Mouse (Mus musculus) kidney, adult 11 months (tissue): ENCODE results near the gene Abca7.

Source experiments
- DNase-seq: peaks from one replicate; pipeline ENCODE4 v3.0.0; 2022

Gene Abca7

DNA sequence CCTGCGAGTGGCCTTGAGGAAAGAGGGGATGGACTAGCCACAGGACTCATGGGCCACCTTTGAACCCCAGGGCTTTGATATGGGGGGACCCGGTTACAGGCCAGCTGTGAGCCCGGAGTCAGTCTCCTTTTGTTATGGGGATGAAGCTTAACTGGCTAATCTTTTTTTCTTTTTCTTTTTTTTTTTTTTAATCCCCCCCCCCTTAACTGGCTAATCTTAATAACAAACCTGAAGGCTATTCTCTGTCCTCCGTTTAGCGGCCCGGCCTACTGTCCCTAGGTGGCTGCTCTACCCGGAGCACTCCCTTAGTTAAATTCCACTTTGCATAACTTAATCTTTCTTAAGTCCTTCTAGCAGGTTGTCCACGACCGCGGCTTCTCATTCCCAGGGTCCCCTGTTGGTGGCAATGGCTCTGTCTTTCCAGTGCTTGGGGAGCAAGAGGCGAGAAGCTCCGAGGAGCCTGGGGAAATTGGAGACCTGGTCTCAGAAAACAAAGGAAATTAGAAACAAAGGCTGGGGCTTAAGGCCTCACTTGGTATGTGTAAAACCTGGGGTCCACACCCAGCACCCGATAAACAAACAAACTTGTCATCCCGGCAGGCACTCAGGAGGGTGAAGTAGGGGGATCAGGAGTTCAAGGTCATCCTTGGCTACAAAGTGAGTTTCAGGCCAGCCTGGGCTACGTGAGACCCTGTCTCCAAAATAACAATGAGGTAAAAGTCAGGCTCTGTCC is 54.8 kb downstream of the Abca7 start:
- DNase-seq: peak; percentile 63

DNA sequence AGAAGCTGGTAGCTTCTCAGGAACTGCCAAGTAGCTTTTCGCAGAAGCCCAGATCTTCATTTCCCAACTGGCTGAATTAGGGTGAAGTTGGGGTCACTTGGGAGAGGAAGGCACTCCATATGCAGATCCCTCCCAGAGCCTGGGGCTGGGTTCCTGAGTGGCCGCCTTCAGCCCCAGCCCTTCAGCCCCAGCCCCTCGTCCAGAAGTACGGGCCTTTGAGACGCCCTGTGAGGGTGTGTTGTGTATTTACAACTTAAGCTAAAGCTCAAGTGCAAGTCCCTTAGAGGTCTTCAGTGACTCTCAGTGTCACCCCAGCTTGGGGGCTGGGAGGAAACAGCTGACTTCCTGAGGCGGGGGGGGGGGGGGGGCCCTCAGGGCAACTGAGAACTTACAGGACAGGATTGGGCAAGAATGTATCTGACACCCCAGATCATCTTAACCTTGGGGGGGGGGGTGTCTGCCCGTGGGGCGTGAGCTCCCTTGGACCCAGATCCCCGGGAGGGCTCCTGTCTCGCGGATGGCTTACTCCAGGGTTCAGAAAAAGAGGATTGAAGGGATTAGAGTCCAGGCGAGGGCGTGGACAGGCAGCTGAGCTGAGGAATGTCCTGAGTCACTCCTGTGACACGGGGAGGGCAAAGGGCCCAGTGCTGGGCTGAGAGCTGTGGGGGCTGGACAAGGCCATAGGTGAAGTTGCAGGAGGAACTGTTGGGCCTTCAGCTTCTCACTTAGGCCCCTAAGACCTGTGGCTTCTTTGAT is 55.5 kb downstream of the Abca7 start:
- peak; percentile 93 for DNase-seq

DNA sequence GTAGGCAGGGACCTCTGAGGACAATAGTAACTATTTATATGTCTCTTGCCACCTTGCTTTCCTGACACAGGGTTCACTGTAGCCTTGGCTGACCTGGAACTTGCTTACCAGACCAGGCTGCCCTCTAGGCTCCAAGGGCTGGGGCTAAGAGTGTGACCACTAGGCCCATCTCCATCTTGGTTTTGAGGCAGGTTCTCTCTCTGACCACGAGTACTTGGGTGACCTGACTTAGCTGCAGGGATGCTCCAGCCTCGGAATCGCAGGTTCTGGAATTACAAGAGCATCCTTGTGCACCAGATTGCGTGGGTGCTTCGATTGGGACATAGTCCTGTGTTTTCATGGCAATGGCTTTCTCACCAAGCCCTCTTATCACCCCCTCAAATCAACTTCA is 56.1 kb downstream of the Abca7 start:
- DNase-seq: no peak

DNA sequence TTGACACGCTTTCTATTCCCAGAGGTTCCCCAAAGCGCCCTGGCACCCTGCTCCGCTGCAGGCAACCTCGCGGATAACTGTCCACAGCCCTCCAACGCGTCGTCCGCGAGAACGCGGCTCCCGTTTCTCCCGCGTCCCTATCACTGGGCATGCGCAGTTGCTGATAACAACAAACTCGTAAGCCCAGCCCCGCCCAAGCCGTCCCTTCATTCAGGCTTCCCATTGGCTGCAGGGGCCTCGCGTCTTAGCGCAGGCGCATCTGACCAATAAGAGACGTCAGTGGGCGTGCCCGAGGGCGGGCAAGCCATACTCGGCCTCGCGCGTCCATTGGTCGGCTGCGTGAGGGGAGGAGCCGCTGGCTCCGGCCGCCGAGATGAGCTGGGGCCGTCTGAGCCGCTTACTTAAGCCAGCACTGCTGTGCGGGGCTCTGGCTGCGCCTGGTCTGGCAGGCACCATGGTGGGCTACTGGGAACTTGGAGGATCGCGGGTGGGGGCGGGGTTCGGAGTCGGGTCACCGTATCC is 57.0 kb downstream of the Abca7 start:
- DNase-seq: peak; percentile 100

DNA sequence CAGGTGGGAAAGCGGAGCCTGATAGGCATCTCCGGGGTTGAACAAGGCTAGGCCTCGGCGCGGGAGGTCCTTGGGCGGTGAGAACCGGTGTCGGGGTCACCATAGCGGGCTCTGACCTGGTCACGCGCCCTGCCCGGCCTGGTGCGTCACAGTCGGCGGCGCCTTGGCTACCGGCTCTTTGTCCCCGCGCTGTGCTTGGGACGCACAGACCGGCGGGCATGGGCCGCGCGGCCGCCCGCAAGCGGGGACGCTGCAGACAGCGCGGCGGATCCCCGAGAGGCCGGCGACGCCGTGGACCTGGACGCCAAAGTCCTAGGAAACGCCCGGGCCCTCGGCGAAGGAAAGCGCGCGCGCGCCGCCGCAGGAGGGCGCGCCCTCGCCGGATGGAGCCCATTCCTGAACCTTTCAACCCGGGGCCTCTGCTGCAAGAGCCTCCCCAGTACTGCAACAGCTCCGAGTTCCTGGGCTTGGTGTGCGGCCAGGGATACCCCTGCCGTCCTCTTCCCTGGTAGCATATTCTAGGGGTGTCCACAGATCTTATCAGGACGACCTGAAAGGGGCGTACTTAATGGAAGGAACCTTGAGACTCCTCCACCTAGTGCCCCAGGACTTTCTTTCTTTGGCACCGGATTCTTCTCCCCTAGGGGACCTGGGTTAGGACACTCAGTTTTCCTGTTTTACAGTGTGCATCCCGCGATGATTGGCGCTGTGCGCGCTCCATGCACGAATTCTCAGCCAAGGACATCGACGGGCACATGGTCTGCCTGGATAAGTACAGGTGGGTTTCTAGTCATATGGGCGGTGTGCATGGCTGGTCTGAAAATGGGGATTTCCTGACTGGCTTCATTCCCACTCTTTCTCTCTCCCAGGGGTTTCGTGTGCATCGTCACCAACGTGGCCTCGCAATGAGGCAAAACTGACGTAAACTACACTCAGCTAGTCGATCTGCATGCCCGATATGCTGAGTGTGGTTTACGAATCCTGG is 57.8 kb downstream of the Abca7 start:
- DNase-seq: peak; percentile 75

DNA sequence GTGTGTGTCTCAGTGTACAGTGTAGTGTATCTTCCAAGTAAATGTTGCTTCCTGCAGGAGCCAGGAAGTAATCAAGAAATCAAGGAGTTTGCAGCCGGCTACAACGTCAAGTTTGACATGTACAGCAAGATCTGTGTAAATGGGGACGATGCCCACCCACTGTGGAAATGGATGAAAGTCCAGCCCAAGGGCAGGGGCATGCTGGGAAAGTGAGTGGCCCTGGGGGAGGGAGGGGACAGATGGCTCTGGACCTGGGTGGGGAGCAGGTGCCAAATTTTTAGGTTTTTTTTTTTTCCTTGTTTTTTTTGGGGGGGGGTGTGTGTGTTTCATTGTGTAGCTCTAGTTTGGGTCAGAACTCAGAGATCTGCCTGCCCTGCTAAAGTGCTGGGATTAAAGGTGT is 58.6 kb downstream of the Abca7 start:
- DNase-seq: peak; percentile 29

DNA sequence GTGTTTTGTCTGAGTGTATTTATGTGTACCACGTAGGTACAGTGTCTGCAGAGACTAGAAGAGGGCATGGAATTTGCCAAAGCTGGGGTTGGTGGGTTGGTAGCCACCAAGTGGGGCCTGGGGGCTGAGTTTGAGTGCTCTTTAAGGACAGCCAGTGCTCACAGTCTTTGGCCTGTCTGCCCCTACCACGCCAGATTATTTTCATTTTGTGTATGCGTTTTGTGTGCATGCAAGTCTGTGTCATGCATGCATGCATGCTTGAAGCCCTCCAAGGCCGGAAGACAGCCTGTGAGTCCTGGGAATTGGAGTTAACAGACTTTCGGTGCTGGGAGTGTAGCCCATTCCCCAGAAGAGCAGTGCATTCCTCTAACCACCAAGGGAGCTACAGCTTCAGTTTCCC is 59.1 kb downstream of the Abca7 start:
- DNase-seq: no peak

DNA sequence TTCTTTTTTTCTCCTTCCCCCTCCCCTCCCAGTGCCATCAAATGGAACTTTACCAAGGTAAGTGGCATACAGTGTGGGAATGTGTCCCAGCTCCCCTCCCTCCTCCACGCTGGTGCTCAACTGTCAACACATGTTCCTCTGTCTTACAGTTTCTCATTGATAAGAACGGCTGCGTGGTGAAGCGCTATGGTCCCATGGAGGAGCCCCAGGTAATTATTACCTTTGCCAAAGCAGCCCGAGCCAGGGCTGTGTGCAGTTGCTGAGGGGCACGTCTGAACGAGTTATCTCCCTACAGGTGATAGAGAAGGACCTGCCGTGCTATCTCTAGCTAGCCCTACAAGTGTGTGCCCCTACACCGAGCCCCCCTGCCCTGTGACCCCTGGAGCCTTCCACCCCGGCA is 59.6 kb downstream of the Abca7 start:
- no peak for DNase-seq

DNA sequence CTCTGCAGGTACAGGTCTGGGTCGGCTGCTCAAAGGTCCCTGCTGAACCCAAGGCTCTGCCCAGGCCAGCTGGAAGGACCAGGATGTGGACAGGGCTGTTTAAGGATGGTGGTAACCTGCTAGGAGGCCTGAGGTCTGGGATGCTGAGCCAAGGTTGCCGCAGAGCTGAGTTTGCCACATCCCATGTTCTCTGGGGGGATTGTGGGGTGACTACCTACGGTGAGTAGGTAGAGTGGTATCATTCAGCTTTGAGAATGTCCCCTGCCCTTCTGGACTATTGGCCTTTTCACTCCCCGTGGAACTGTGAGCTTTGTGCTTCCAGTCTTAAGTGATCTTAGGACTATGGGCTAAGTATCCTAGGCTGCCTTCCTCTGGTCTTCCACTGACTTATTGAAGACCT is 60.2 kb downstream of the Abca7 start:
- no peak for DNase-seq

DNA sequence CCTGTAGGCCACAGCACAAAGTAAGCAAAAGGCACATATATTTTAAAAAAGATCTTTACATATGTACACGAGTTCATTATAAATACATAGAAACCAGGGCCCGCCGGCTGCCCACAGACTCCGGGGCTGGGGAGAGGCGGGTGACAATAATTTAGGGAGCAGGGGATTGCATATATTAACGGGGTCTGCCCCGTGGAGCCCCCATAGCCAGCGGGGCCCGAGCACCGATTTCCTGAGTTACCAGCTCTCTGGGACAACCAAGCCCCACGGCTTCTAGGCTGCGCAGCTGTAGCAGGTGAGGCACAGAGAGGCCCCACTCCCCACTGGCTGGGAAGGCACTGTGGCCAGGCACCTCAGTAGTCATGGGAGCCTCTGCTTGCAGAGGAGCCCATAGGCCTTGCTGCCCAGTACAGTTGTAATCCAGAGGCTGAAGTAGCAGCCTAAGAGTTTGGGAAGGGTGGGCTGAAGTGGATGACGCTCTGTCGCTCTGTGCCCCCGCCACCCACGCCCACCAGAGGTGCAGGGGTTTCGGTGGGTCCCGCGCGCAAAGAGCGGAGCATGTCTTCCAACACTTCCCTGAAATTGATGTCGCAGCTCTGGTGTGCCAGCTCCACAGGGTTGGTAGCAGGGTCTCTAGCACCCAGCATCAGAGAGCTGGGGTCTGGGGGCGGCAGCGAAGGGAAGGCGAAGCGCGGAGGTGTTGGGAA is 60.8 kb downstream of the Abca7 start:
- no peak for DNase-seq

DNA sequence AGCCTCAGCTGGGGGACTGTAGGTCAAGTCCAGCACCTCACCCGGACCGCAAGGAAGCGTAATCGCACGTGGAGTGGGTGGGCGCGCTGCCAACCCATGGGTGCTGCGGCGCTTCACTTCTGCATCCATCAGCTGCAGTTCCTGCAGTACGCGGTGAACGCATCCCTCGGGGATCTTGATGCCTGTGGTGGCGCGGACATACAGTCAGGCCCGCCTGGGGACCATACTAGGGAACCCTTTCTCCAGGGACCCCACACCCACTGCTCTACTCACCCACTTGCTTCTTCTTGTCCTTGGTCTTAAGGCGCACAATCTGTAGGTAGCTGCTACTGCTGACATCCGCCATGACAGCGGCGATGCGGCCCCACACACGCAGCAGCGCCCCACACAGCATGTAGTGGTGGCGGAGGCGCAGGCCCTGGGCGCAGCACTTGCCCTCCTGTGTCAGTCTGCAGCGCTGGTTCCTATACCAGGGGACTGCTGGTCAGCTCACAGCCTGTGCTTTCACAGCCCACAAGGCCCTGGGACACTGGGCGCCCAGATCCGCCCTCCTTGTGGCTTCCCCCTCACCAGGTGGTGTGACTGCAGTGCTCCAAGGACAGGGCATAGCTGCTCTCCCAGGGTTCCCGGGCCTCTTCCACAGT is 61.5 kb downstream of the Abca7 start:
- no peak for DNase-seq

DNA sequence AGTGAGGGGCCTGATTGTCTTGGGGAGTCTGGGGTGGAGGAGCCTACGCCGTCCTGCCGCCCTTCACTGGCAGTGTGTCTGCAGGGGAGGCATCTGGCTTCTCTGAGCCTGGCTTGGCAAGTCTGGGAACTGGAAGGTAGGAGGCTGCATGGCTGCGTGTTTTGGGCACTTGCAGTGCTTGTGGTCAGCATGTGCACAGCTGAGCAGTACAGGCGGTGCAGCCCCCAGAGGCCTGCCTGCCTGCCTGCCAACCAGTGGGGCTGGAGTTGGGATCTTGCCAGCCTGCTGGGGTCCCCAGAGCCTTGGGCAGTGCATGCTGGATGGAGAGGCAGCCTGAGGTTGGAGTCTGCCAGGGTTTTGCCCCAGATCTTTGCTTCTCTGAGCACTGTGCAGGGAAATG is 66.8 kb downstream of the Abca7 start:
- DNase-seq: no peak

DNA sequence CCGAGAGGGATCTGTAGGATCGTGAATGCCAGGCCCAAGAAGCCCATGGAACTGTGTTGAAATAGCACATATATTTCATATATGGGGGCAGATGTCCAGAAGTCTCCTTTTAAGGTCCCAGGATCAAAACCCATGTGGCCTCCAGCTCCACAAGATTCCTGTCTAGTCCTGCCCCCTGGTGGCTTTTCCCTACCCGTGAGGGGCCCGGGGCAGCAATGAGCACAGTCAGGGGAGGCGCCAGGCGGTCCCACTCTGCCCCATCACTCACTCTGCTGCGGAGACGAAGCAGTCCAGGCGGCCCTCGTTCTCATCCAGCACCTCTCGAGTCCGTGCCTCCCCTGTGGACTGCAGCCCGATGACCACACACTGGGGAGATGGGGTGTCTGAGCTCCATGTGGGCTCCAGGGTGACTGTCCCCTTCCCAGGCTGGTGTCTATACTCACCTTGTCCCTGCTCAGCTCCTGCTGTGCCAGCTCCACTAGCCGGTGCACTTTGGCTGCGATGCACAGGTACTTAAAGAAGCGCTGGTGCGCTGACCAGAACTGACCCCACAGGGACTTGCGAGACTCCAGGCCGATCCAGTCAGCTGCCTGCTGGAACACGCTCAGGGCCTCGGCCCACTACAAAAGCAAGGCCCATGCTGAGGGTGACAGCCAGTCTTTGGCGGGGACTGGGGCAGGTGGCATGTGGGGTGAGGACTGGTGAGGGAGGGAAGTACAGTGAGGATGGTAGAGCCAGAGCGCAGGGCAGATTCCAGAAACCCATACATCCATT is 67.8 kb downstream of the Abca7 start:
- DNase-seq: no peak
